Mouse (Mus musculus) large intestine, adult 2 months (tissue): Measurements from ENCODE around the gene Setd7. TPM values are rescaled to one million over a fixed set of nuclear protein-coding genes. Genes with fewer than 3 reads are reported as not detected.

Experiments
- DNase-seq: peaks from one replicate; pipeline ENCODE4 v3.0.0-alpha.2; 2012; ENCODE audit warnings: low read depth, low spot score
- WGBS: fragments of 180-500 bp; shearing (Covaris S2); methylation state at CpG from one replicate; pipeline ENCODE4 v1.1.7; 2018; 5-methylcytosine and 5-hydroxymethylcytosine counted together
- polyA plus RNA-seq: library from polyadenylated mRNA; depleted of rRNA; stranded (reverse); fragments of >200 nt; gene quantifications from 2 replicates; pipeline ENCODE4 v1.2.3, GENCODE M21; 2012

The Setd7 gene
- polyA plus RNA-seq, 1 experiment: 7.5 TPM

- DNase-seq: no peak
- WGBS: 1% methylated on average over 32 of the region's 32 CpGs
These were observed 672 bp upstream of the Setd7 start for GRCm38 (mm10) chr3:51561109-51561992.

DNA sequence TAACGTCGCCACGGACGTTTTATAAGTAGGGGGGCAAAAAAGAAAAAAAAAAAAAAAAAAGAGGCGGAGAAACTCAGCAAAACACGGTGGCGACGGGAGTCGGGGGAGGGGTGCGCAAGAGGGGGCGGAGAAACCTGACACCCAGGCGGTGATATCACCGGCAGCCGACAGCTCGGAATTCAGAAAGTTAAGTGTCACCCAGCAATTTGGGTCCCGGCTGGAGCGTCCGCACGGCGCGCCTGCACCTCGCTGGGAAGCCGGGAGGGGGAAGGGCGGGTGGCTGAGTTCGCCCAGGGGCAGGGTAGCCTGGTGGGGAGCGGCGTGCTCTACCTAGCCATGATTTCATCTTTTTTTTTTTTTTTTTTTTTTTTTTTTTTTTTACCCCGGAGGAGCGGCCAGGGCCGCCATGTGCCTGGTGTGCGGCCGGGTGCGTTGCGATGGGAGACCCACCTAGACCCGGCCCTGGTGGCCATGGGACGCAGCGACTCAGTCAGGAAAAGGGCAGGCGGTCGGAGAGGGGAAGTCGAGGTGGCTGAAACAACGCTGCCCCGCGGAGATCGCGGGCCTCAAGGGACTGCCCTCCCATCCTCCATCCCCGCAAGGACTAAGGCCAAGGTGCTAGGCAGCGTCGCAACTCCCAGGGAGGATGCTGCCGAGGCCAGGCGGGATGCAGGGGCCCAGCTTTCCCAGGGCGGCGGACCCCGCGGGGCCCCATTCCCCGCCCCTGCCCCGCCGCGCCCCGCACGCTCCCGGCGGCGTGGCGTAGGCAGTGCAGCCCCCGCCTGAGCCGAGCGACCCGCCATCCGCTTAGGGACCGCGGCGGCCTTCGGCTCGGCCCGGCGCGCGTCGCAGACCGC lies 857 bp downstream of the Setd7 start:
- no peak for DNase-seq
- under 1% methylated on average over 79 of the region's 80 CpGs for WGBS

- DNase-seq: no peak
- 82% methylated on average over 8 of the region's 8 CpGs for WGBS
These were observed 5.1 kb downstream of the Setd7 start for GRCm38 (mm10) chr3:51555583-51555982.

DNA sequence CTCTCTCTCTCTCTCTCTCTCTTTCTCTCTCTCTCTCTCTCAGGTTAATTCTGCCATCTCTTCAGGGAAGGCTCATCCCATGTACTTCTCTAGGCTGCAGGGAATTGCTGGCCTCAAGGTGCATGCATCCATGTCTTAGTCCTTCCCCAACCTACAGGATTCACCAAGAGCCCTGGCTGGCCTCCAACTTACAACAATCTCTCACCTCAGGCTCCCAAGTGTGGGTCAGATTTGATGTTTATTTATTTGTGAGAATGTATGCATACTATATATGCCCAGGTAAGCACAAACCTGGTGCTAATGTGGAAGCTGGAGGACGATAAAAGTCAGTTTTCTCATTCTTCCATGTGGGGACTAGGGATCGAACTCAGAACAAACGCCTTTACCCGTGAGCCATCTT lies 5.8 kb downstream of the Setd7 start:
- WGBS: 85% methylated on average over 4 of the region's 4 CpGs
- no peak for DNase-seq

GRCm38 (mm10) chr3:51554067-51554466 lies 6.6 kb downstream of the Setd7 start:
- 64% methylated on average over 9 of the region's 9 CpGs for WGBS
- DNase-seq: no peak

DNA sequence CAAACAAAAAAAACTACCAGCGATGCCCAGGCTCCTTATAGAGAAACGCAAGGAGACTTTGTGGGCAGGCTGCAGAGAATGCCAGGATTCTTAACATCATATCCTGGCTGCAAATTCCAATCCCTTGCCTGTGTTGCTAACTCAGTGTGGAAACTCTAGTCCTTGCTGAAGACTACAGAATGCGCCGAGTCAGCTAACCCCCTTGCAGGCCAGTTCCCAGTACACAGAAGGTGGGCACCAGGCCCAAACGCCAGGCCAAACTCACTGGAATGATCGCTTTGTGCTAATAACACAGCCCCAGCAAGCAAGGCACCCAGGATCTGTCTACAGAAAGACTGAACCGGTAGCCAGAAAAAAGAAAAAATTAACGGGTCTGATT lies 7.2 kb downstream of the Setd7 start:
- DNase-seq: no peak
- 44% methylated on average over 8 of the region's 8 CpGs for WGBS

GRCm38 (mm10) chr3:51552841-51553496 lies 7.7 kb downstream of the Setd7 start:
- WGBS: 12% methylated on average over 10 of the region's 10 CpGs
- DNase-seq: no peak

DNA sequence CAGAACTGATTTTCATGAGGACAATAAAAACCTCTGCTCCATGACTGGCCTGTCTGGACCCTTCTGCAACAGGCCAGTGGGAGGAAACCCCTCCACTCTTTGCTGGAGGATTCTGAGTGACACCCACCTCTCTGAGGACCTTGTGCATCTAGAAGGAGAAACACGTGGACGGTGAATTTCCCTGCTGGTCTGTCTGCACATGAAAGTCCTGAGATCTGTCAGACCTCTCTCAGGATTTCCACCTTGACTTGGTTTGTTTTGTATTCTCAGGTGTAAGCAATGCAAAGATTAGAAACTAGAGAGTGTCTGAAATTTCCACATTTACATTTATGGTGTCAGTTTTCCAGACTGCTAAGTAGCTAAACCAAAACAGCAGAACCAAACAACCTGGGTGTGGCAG lies 8.5 kb downstream of the Setd7 start:
- DNase-seq: no peak
- 84% methylated on average over 2 of the region's 2 CpGs for WGBS

- no peak for DNase-seq
- 77% methylated on average over 17 of the region's 17 CpGs for WGBS
These were observed 11.6 kb downstream of the Setd7 start for GRCm38 (mm10) chr3:51548987-51549579.

DNA sequence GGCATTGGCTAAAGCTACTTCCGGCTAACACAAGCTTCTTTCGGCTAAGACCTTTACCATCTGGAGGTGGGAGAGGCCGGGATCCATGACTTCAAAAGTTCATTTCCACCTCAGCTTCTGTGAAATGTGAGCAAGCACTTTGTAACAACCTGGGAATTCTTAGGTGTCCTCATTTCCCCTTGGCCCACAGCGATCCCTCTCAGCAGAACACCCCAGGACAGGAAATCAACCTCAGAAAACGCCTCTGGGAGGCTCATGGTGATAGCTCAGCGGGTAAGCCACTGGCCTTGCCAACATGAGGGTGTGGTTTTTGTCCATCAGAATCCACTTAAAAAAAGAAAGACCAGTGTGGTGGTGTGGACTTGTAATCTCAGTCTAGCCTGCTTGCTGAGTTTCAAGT lies 13.1 kb downstream of the Setd7 start:
- WGBS: 74% methylated on average over 6 of the region's 6 CpGs
- no peak for DNase-seq

DNA sequence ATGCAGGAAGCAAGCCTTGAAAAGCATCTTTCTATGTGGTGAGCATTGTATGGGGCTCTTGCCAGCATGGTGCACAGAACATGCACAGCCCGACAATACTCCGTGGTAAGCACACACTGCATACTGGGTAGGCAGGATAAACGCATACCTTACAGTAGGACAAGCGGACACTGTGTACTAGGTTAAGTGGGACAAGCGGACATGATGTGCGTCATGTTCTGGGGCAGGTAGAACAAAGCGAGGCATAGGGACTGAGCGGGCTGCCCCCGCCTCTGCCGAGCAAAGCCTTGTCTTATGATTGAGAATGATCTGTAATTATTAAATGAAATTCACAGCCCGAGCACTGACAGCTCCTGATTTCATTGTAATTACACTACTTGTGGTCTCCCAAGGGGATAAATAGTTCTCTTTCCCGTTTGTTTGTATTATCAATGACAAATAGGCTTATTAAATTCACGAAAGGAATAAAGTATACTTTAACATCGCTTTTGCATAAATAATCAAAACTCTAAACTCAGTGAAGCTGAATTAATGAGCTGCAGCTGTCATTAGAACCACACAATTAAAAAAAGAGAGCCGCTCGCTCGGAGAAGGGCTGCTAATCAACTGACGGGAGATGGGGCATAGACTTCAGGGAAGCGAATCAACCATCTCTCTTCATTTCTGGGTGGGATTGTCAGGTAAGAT lies 16.1 kb downstream of the Setd7 start:
- DNase-seq: no peak
- WGBS: 89% methylated on average over 19 of the region's 19 CpGs

DNA sequence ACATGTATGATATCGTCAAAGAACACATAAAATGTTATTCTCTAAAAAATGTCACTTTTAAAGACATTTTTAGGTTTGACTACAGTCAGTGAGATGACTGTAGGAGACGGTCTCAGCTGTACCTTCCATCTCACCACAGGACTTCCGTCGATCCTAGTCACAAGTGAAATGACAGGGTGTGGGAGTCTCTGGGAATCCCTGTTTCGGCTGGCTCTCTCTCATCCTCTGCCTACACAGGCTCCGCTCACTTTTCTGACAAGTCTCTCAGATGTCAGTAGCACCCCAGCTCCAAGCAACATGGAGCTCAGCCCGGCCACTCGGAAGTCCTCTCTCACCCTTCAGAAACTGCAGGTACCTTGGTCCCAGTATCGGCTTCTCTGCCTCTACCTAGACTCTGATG lies 20.0 kb downstream of the Setd7 start:
- DNase-seq: no peak
- WGBS: 96% methylated on average over 9 of the region's 9 CpGs

GRCm38 (mm10) chr3:51539567-51540408 lies 20.9 kb downstream of the Setd7 start:
- whole genome bisulfite sequencing: 45% methylated on average over 15 of the region's 15 CpGs
- no peak for DNase-seq

DNA sequence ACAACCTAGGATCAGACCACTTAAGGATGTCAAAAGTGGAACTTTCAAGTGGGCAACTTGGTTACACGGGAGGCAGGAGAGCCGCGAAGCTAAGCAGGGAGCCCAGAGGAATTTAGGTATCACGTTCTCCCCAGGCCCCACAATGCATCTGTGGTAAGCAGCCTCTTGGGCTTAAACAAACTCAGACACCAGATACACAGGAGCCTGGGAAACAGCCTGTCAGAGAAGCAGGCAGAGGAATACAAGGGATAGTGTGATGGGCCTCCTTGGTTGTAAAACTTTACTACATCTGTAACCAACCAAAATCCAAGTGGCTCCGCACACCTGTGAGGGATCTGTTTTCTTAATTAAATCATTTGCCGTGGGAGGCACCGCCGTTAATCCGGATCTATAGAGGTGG lies 26.7 kb downstream of the Setd7 start:
- WGBS: 42% methylated on average over 9 of the region's 9 CpGs
- DNase-seq: no peak

DNA sequence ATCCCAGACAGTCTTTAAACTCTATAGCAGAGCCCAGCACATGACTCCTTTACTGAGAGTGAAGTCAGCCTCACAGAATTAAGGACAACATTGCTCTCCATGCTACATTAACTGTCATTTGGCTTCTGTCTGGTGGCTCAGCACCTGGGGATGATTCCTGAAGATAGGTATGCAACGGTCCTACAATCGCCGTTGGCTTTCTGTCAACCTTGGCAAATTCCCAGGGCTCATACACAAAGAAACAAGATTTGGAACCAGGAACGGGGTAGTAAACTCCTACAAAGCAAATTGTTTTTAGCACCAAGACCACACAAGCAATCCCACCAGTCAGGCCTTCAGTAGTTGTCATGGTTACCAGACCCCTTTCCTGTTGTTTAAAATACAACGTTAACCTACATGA lies 27.1 kb downstream of the Setd7 start:
- no peak for DNase-seq
- 35% methylated on average over 5 of the region's 5 CpGs for WGBS

DNA sequence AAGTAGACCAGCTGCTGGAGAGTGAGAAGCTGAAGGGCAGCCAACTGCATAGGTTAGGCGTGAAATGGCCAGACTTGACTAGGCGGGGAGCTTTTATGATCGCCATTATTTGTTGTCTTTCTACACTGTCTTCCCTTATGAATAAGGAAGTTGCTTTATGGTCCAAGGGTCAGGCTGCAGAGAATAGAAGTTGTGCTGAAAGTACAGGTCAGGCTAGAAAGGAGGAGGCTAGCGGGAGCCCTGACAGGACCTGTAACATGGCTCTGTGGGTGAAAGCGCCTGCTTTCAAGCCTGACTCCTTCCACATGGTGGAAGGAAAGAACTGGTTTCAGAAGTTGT lies 28.4 kb downstream of the Setd7 start:
- 21% methylated on average over 5 of the region's 5 CpGs for WGBS
- DNase-seq: peak; percentile 98

DNA sequence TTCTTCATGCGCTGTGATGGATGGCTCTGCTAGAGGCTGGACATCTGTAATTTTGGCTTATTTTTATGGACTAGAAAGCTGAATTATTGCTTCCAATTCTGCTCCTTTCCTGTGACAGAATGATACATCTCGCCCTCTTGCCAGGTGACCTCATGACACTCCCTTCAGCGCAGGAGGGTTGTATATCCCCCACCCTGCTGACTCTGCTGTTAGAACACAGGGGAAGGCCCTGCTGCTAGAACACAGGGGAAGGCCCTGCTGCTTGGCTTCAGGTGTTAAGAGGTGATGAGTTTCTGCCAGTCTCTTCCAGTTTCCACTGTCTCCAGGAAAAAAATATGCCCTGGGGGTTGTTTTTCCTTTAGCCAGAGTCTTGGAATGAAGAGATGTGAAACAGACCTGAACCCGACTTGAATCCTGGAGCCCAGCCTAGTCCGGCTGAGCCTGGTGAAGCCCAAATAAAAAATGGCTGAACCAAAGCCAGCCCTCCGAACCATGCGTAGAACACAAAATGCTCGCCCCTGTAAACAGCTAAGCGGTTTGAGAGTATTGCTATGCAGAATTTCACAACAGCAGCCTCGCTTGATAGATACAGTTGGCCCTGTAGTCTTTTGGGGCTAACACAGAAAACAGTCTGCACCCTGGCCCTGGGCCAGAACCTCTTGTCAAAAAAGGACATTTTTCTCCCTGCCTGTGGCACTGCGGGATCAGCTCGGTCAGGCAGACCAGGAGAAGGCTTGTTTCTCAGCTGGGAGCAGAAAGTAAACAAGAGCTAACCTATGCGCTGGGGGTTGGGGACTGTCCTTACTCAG lies 29.0 kb downstream of the Setd7 start:
- WGBS: 17% methylated on average over 13 of the region's 13 CpGs
- no peak for DNase-seq

DNA sequence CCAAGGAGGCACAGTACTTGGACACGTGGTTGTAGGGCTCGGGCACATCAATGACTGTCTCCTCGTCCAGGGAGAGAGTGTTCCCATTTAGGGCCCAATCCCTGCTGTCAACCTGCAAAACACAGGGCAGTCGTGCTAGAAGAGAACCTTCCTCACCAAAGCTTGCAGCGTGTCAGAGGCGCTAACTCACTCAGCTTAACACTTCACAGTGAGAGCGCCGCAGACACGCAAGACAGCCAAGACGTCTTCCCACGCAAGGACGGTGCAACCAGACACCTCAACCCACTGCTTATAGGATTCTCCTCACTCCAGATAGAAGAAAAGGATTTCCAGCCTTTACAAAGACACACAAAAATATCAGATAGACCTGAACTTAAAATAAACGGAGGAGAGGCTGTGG lies 33.8 kb downstream of the Setd7 start:
- DNase-seq: no peak
- 93% methylated on average over 13 of the region's 13 CpGs for WGBS
